9 mouse cellular contexts compared by ENCODE assay signal in the genomic region with DNA sequence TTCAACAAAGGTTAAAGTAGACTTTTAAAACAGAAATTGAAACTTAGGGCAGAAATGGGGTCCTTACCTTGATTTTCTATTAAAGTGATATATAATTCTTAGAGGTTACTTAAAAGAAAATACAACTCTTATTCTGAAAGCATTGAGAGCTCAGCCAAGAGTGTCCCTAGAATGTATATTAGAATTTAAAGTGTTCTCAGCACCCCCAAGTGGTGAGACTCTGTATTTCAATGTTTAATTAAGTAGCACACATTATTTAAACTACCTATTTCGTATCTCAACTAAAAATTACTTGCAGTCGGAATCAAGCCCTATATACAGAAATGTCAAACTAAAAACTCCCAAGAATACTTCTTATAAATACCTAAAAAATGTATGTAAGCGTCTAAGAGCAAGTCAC. TPM values are rescaled to one million over a fixed set of nuclear protein-coding genes. Genes with fewer than 3 reads are reported as not detected.
DNase-seq lines count a peak whose midpoint lies in the region; ATAC-seq lines count a peak whose summit lies in the region.
"Had no signal": no experiment of that assay in that cellular context is flagged by ENCODE, and none has a peak within 500 bp of the region (broad histone marks: within the 10 kb centered on the region; RNA-seq: fewer than 3 reads in every experiment).

No protein-coding gene starts in this region.

- H3K4me3 ChIP-seq in kidney, embryonic 16.5 days (ENCODE audit: low read length): no peak overlapping the region
- no peak overlapping the region for H3K4me3 ChIP-seq in forebrain, embryonic 16.5 days (replicated peaks; ENCODE audit: low read length)
- H3K4me3 ChIP-seq: erythroblast, embryonic 14.5 days; liver, embryonic 15.5 days had no signal

- peaks cover 12% of the 10 kb centered on the region; the same call in 1 of the 2 replicates for H3K36me3 ChIP-seq in kidney, embryonic 16.5 days (ENCODE audit: insufficient read depth, low read length)
- peaks cover 17% of the 10 kb centered on the region for H3K36me3 ChIP-seq in forebrain, embryonic 16.5 days (ENCODE audit: control insufficient read depth, insufficient read depth)

- H3K27ac ChIP-seq in kidney, embryonic 16.5 days (ENCODE audit: low read length): no peak overlapping the region
- no peak overlapping the region for H3K27ac ChIP-seq in forebrain, embryonic 16.5 days (ENCODE audit: low read length)
- H3K27ac ChIP-seq: liver, embryonic 15.5 days had no signal

- peak; percentile 20 for DNase-seq in kidney, postnatal 10 days
- DNase-seq in NIH3T3 (ENCODE audit: low read depth): peak; percentile 81
- DNase-seq in retina, embryonic 14.5 days (ENCODE audit: low spot score): peak; percentile 83
- DNase-seq in ovary, postnatal 10 days (ENCODE audit: low spot score): no peak

- no peaks in the 10 kb centered on the region for H3K27me3 ChIP-seq in kidney, embryonic 16.5 days (ENCODE audit: insufficient read depth, low read length)
- no peaks in the 10 kb centered on the region for H3K27me3 ChIP-seq in forebrain, embryonic 16.5 days (replicated peaks; ENCODE audit: control insufficient read depth, insufficient read depth, low read length)
- H3K27me3 ChIP-seq: liver, embryonic 15.5 days had no signal

- ATAC-seq in kidney, embryonic 16.5 days (ENCODE audit: low FRiP score, low TSS enrichment): no peak
- ATAC-seq in CD4-positive, CD25-positive, alpha-beta regulatory T cell, adult 4 months: peak; percentile 93
- ATAC-seq in forebrain, embryonic 16.5 days: peak; percentile 72

- no peak overlapping the region for H3K9ac ChIP-seq in kidney, embryonic 16.5 days (replicated peaks; ENCODE audit: low read length)
- no peak overlapping the region for H3K9ac ChIP-seq in forebrain, embryonic 16.5 days (replicated peaks; ENCODE audit: low read depth, low read length)
- H3K9ac ChIP-seq: liver, embryonic 15.5 days had no signal

- H3K4me1 ChIP-seq in kidney, embryonic 16.5 days (ENCODE audit: insufficient read depth, low read length): no peaks in the 10 kb centered on the region
- no peaks in the 10 kb centered on the region for H3K4me1 ChIP-seq in forebrain, embryonic 16.5 days (replicated peaks; ENCODE audit: control insufficient read depth, insufficient read depth, low read length)
- H3K4me1 ChIP-seq: liver, embryonic 15.5 days had no signal

- WGBS in kidney, embryonic 16.5 days: 53% methylated on average over 3 of the region's 3 CpGs
- WGBS in forebrain, embryonic 16.5 days: 49% methylated on average over 3 of the region's 3 CpGs

- no peak overlapping the region for H3K4me2 ChIP-seq in kidney, embryonic 16.5 days (replicated peaks; ENCODE audit: low read depth, low read length)
- H3K4me2 ChIP-seq in forebrain, embryonic 16.5 days (ENCODE audit: low read length): no peak overlapping the region
- H3K4me2 ChIP-seq: liver, embryonic 15.5 days had no signal

- no peaks in the 10 kb centered on the region for H3K9me3 ChIP-seq in kidney, embryonic 16.5 days (ENCODE audit: low read length)
- H3K9me3 ChIP-seq in forebrain, embryonic 16.5 days (ENCODE audit: control insufficient read depth, low read length): no peaks in the 10 kb centered on the region
- H3K9me3 ChIP-seq: liver, embryonic 15.5 days had no signal

RNA-seq across cellular contexts. Expression of a gene that starts 57.8 kb away (rescaled TPM):
- polyA plus RNA-seq in kidney, embryonic 16.5 days (2015; fragmentation: Nextera tagmentation; extraction: Ambion mirVana): 7.8 and 9.8 TPM in 2 replicates
- polyA plus RNA-seq in CD4-positive, CD25-positive, alpha-beta regulatory T cell, adult 4 months (2017; shearing (Covaris generic)): 10 to 100 TPM; 31.8 to 33.9 TPM
- polyA plus RNA-seq in forebrain, embryonic 16.5 days (2015; fragmentation: Nextera tagmentation; extraction: Ambion mirVana): 8.0 and 10.3 TPM in 2 replicates
